Mouse (Mus musculus) monocyte, adult 2 months (primary cell): ENCODE data around the gene Gga1.
A peak's percentile ranks its signal among the peaks of the same experiment; 100 is the strongest.

Experiments
- DNase-seq, 2 experiments: peaks; one replicate each; pipeline ENCODE4 v3.0.0; 2022; ENCODE audit warnings: low spot score in 2 of 2, low read depth in 1 of 2

Gga1 gene

GRCm38 (mm10) chr15:78931577-78931976, 54.6 kb downstream of the Gga1 start:
- DNase-seq: peak; percentile 43 to 49

GRCm38 (mm10) chr15:78934784-78935320, 57.9 kb downstream of the Gga1 start, which contains the start of gene Nol12:
TSS of gene Nol12 (plus strand) at chr15:78934933.
- DNase-seq: peak; percentile 55 to 71

GRCm38 (mm10) chr15:78936403-78936802, 59.4 kb downstream of the Gga1 start:
- DNase-seq: no peak

GRCm38 (mm10) chr15:78937311-78937710, 60.3 kb downstream of the Gga1 start:
- DNase-seq: no peak

GRCm38 (mm10) chr15:78937963-78938362, 61.0 kb downstream of the Gga1 start:
- no peak for DNase-seq

GRCm38 (mm10) chr15:78940325-78940724, 63.3 kb downstream of the Gga1 start:
- no peak for DNase-seq

GRCm38 (mm10) chr15:78942663-78943062, 65.7 kb downstream of the Gga1 start:
- DNase-seq: peak in 1 of 2 experiments; percentile 53
